Comparison of ENCODE assay signal across 24 mouse cellular contexts in genomic region chr12:25363839-25364238, GRCm38 (mm10).
DNase-seq lines count a peak whose midpoint lies in the region; ATAC-seq and TF ChIP-seq lines count a peak whose summit lies in the region.
"Had no signal": no experiment of that assay in that cellular context is flagged by ENCODE, and none has a peak within 500 bp of the region (broad histone marks: within the 10 kb centered on the region; RNA-seq: fewer than 3 reads in every experiment).

No protein-coding gene starts in this region.

- ATAC-seq in lung, embryonic 14.5 days (ENCODE audit: insufficient read depth), result no peak
- ATAC-seq: CD4-positive, CD25-positive, alpha-beta regulatory T cell, adult 4 months; forebrain, embryonic 14.5 days; hindbrain, postnatal 0 days had no signal

- no peaks in the 10 kb centered on the region for H3K27me3 ChIP-seq in lung, embryonic 14.5 days (ENCODE audit: insufficient read depth, low read length)
- H3K27me3 ChIP-seq: embryonic facial prominence, embryonic 15.5 days; heart, embryonic 13.5 days had no signal

- DNase-seq in gastrocnemius, postnatal 14 days, result peak; percentile 8
- DNase-seq in gastrocnemius, adult 8-10 months (ENCODE audit: low spot score in 2 of 2), result no peak
- DNase-seq in heart, postnatal 10 days, result peak; percentile 45 to 53
- DNase-seq in heart, postnatal 36 days, result no peak
- peak; percentile 14 for DNase-seq in lung, embryonic 14.5 days
- no peak for DNase-seq in lung, postnatal 4 days
- DNase-seq in brain, adult 2 months (ENCODE audit: low read depth, low spot score), result peak; percentile 14
- DNase-seq: adrenal gland, adult 8-10 months; adrenal gland, postnatal 36 days; B cell, adult 2 months; cerebellum, adult 11 months; cerebellum, adult 8-10 months; cerebellum, postnatal 14 days; embryo, embryonic 11 days; gastrocnemius, postnatal 10 days had no signal

- no peak overlapping the region for H3K4me3 ChIP-seq in lung, embryonic 14.5 days (ENCODE audit: low read depth, low read length)
- H3K4me3 ChIP-seq: embryonic facial prominence, embryonic 15.5 days; erythroblast, embryonic 14.5 days; forebrain, embryonic 10.5 days; heart, embryonic 13.5 days; hindbrain, embryonic 13.5 days had no signal

- TF ChIP-seq CTCF in lung, embryonic 14.5 days (IDR thresholded peaks at IDR 0.05; ENCODE audit: low read depth), result no peak

- 71% methylated on average over 9 of the region's 9 CpGs for WGBS in lung, embryonic 14.5 days

- H3K27ac ChIP-seq in lung, embryonic 14.5 days (ENCODE audit: low read depth), result no peak overlapping the region
- H3K27ac ChIP-seq: embryonic facial prominence, embryonic 15.5 days; forebrain, embryonic 10.5 days; heart, embryonic 13.5 days; hindbrain, embryonic 13.5 days; hindbrain, postnatal 0 days had no signal

- H3K9me3 ChIP-seq in lung, embryonic 14.5 days (ENCODE audit: low read depth, low read length), result no peaks in the 10 kb centered on the region
- H3K9me3 ChIP-seq: embryonic facial prominence, embryonic 15.5 days; forebrain, embryonic 10.5 days; heart, embryonic 13.5 days; hindbrain, embryonic 13.5 days had no signal

- no peak overlapping the region for H3K9ac ChIP-seq in lung, embryonic 14.5 days
- H3K9ac ChIP-seq: embryonic facial prominence, embryonic 15.5 days; heart, embryonic 13.5 days; hindbrain, embryonic 13.5 days had no signal

- no peak overlapping the region for H3K4me2 ChIP-seq in lung, embryonic 14.5 days
- H3K4me2 ChIP-seq: embryonic facial prominence, embryonic 15.5 days; heart, embryonic 13.5 days; hindbrain, embryonic 13.5 days had no signal

- intact Hi-C loops in gastrocnemius, postnatal 14 days (cut with DNase I; ENCODE audit: low total_unique reads), result no loop called here
- intact Hi-C loops in heart, postnatal 10 days (cut with DNase I), result loop anchor here (5.0 kb wide), 1 partner anchor 272 kb away; no protein-coding TSS in a partner anchor
- intact Hi-C loops in heart, postnatal 36 days (cut with DNase I), result loop anchor here (5.0 kb wide), 1 partner anchor 272 kb away; no protein-coding TSS in a partner anchor

- no peaks in the 10 kb centered on the region for H3K36me3 ChIP-seq in lung, embryonic 14.5 days (ENCODE audit: insufficient read depth)
- H3K36me3 ChIP-seq: embryonic facial prominence, embryonic 15.5 days; forebrain, embryonic 10.5 days; G1E; heart, embryonic 13.5 days; hindbrain, embryonic 13.5 days had no signal

- H3K4me1 ChIP-seq in lung, embryonic 14.5 days (ENCODE audit: insufficient read depth), result 0 out of 2 replicates have a peak, but pooled peaks cover 3% of the 10 kb centered on the region
- H3K4me1 ChIP-seq: embryonic facial prominence, embryonic 15.5 days; heart, embryonic 13.5 days had no signal

Comparison
In these comparisons a context has a peak if more than half of its experiments do, and no peak if none do; other contexts are left out.
1. DNase-seq: peak in gastrocnemius, postnatal 14 days (single experiment), heart, postnatal 10 days (2 of 2), lung, embryonic 14.5 days (single experiment) and brain, adult 2 months (single experiment); none in gastrocnemius, adult 8-10 months (0 of 2), heart, postnatal 36 days (0 of 2) and lung, postnatal 4 days (0 of 2).